Mouse (Mus musculus): ENCODE measurements around the gene Dnaja2.

The Dnaja2 gene

DNA sequence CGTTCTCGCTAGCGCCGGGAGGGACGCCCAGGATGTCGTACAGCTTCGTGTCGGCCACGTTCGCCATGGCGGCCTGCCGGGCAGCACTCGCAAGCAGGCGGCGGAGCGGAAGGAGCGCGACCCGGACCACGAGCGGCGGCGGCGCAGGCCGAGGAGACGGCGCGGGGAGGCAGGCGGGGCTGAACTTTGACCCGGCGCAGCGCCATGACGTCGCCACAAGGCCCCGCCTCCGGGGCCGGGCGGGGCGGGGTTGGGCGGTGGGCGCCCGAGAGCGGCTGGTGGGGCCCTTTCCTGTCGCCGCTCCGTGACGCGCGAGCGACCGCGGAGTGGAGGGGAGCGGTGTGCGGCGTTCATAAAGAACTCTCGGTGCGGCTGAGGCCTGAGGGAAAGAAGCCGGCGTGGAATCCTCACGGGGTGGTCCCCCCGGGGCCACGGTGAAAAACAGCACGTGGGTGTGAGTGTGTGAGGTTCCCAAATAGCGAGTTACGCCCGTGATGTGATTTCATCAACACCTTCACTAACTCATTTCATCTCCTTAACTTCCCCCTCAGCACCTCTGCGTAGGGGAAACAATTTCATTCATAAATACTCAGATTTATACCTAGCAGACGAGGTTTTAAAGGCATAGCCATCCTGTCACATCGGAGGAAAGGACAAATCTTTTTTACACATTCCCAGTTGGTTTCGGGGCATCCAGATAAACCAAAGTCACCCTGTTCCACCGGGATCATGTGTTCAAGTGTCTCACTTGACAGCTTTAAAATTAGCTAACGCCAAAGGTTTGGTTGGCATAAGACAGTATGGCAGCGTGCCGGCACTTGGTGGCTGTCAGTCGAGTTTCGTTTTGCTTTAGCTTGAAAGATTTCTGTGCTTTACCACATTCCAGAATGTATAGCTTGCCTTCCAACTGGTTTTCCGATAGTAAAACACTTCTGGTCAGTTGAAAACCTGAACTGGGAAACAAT lies at the start of gene Dnaja2:
Dnaja2 (minus strand) TSS at position 164 of the 965 bp plus-strand sequence.
- DNase-seq = peak; percentile 96 to 98

DNA sequence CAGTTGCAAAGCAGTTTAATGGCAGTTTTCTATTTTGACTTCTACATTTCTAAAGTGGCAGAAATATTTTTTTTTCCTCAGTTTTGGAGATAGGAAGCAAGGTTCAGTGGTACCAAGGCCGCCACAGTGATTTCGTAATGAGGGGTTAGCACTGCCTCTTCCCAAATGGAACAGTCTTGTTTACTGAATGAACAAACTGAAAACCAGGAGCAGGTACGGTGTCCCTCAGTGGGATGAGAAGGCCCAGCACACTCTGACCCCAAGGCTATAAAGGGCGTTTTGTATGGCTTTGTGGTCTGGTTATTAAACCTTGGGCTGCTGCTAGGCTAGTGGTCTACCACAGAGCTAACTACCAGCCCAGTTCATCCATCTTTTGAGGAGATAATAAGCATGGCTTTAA lies 49.1 kb upstream of the Dnaja2 start:
- DNase-seq = no peak

GRCm38 (mm10) chr8:85603203-85603895 lies 48.2 kb upstream of the Dnaja2 start:
- DNase-seq = peak; percentile 20 to 26

GRCm38 (mm10) chr8:85602737-85603136 lies 47.6 kb upstream of the Dnaja2 start:
- no peak for DNase-seq

GRCm38 (mm10) chr8:85601741-85602140 lies 46.6 kb upstream of the Dnaja2 start:
- DNase-seq = no peak

- no peak for DNase-seq
Measured at GRCm38 (mm10) chr8:85597413-85598191, 42.5 kb upstream of the Dnaja2 start.

- DNase-seq = no peak
Measured at GRCm38 (mm10) chr8:85595391-85595790, 40.2 kb upstream of the Dnaja2 start.

- DNase-seq = no peak
Measured at GRCm38 (mm10) chr8:85594983-85595382, 39.8 kb upstream of the Dnaja2 start.

DNA sequence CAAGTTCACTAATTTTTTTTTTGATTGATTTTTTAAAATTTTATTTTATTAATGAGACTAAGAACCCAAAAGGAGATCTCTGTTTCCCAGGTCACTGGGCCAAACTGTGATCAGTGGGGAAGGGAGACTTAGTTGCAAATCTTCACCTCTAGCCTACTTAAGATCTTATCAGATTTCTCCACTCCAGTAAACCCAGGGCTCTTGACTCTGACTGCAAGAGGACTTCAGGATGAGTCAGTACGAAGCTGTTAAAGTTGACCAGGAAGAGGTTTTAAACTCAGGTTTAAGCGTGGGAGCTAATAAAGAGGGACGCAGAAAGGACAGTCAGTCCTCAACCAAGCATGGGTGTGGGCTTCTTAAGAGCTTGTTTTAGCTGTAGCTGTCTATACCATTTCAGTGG lies 38.2 kb upstream of the Dnaja2 start:
- no peak for DNase-seq

GRCm38 (mm10) chr8:85591532-85591931 lies 36.4 kb upstream of the Dnaja2 start:
- no peak for DNase-seq

DNA sequence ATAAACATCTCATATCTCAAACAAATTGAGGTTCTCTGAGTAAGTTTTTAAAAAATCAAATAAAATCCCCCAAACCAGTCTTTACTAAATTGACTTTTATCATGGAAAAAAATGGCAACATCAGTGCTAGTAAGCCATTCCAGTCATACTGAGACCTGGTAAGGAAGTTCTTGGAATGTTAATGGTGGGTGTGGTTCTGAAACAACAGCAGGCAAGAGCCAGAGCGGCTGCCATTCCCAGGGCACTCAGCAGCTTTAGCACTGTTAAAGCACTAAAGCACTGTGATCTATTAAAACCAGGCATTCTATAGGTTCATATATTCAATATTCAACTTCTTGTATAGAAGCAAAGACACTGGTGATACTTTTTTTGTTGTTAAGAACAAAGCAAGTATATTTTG lies 35.1 kb upstream of the Dnaja2 start:
- no peak for DNase-seq

DNA sequence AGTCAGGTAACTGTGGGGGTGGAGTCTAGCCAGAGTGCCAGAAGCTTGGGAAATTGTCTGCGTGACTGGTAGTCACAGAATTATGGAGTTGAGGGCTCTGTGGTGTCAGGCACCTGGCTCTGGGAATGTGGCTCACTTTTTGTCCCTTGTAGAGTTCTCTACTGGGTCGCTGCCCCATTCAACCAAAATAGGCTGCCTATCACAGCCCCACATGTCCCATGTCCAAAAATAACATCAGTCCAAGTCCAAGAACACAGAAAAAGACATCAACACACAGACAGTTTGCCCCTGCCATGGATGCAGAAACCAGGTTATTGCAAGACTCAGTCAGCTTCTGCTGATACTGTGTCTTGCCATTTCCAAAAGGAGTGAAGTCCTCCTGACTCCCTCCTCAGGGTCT lies 33.5 kb upstream of the Dnaja2 start:
- DNase-seq = no peak

- no peak for DNase-seq
Measured at GRCm38 (mm10) chr8:85577666-85578065, 22.5 kb upstream of the Dnaja2 start.

DNA sequence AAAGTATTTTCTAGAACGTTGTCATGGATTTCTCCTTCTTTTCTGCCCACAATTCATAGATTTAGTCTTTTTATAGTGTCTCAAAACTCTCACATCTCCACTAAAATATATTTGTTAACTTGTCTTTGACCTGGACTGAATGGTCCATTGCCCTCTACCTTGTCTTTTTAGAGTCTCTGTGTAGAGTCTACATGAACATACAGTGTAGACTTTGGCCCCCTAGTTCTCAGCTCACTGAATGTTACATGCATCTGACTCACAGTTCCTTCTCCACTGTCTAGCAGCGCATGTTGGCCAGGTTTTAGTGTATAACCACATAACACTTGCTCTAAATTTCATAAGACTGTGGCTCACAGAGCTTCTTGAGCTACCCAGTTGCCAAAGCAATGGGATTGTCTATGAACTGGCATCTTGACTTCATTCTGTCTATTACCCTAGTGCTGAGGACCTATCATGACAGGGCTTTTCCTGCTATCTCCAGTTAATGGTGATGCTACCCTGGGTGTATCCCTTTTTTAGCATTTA lies 18.9 kb upstream of the Dnaja2 start:
- no peak for DNase-seq

- DNase-seq = no peak
Measured at GRCm38 (mm10) chr8:85570466-85570865, 15.3 kb upstream of the Dnaja2 start.

DNA sequence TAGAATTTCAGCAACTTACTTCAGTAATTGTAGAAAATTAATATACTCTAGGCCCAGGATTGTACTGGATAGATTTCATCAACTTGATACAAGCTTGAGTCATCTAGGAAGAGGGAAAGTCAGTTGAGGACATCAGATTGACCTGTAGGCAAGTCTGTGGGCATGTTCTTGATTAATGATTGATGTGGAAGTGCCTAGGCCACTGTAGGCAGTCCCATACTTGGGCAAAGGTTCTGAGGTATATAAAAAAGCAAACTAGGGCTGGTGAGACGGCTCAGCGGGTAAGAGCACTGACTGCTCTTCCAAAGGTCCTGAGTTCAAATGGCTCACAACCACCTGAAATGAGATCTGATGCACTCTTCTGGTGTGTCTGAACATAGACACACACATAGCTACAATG lies 12.7 kb upstream of the Dnaja2 start:
- no peak for DNase-seq

DNA sequence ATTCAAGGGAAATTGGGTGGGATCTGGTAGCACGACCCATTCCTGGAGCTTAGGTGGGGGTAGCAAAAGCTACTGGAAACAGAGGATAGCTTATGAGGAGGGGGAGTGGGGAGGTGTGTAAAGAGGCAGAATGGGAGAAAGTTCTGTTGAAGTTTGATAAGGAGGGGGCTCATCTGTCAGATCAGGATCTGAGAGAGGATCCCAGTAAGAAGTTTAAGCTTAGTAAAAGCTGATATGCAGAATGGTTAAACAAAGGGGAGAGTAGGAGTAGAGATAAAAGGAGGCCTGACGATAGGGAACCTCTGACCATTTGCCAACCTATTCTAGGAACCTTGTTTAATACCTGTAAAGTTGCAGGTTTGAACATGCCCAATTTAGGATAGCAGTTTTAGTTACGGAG lies 10.0 kb upstream of the Dnaja2 start:
- no peak for DNase-seq

DNA sequence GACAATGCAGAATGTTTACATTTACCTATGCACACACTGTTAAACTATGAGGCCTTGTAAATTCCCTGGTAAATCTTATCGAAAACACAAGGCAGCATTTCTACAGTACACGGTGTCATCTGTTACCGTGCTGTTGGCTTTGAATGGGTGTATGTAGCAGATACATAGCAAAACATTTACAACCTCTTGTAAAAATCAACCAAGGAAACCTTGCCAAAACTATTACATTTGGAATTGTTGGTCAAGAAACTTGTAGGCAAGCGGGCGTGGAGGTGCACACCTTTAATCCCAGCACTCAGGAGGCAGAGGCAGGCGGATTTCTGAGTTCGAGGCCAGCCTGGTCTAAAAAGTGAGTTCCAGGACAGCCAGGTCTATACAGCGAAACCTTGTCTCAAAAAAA lies 8.2 kb upstream of the Dnaja2 start:
- no peak for DNase-seq

- no peak for DNase-seq
Measured at GRCm38 (mm10) chr8:85559966-85560365, 4.8 kb upstream of the Dnaja2 start.

GRCm38 (mm10) chr8:85559201-85559600 lies 4.1 kb upstream of the Dnaja2 start:
- peak; percentile 54 to 56 for DNase-seq

GRCm38 (mm10) chr8:85557601-85557986 lies 2.5 kb upstream of the Dnaja2 start:
- no peak for DNase-seq

GRCm38 (mm10) chr8:85556986-85557600 lies 1.9 kb upstream of the Dnaja2 start:
- no peak for DNase-seq
